Mouse (Mus musculus) midbrain, embryonic 10.5 days (tissue): ENCODE results near the gene Npepps. TPM values are rescaled to one million over a fixed set of nuclear protein-coding genes. Genes with fewer than 3 reads are reported as not detected.
"Not testable (repeated sequence)": the region's sequence is repeated elsewhere in the genome, so short reads cannot be mapped to it uniquely, and the experiment has no call there.

Source experiments
- DNase-seq: peaks from one replicate; pipeline ENCODE4 v3.0.0-alpha.2; 2017; ENCODE audit warnings: low spot score
- H3K27ac ChIP-seq: fragments of 300-500 bp; sonication (generic); replicated peaks from 2 replicates; pipeline ENCODE4 v1.5.1; 2016; ENCODE audit warnings: mild to moderate bottlenecking
- H3K27me3 ChIP-seq: fragments of 300-500 bp; sonication (generic); 2 replicates; pipeline ENCODE4 v1.6.1; 2016; ENCODE audit warnings: low read depth, mild to moderate bottlenecking; ENCODE audit not compliant: poor library complexity, severe bottlenecking
- H3K36me3 ChIP-seq: fragments of 300-500 bp; sonication (generic); 2 replicates; pipeline ENCODE4 v1.6.1; 2016; ENCODE audit warnings: mild to moderate bottlenecking, moderate library complexity
- H3K4me1 ChIP-seq: fragments of 300-500 bp; sonication (generic); 2 replicates; pipeline ENCODE4 v1.6.1; 2016
- H3K4me3 ChIP-seq: fragments of 300-500 bp; sonication (generic); 2 replicates; pipeline ENCODE4 v1.5.1; 2016; ENCODE audit warnings: mild to moderate bottlenecking, moderate library complexity
- H3K9me3 ChIP-seq: fragments of 300-500 bp; sonication (generic); replicated peaks from 2 replicates; pipeline ENCODE4 v1.6.1; 2016; ENCODE audit warnings: mild to moderate bottlenecking
- WGBS: fragments of 180-500 bp; shearing (Covaris S2); methylation state at CpG from one replicate; pipeline ENCODE4 v1.1.7; 2016; 5-methylcytosine and 5-hydroxymethylcytosine counted together
- polyA plus RNA-seq: library from polyadenylated mRNA; unstranded; fragments of >200 nt; fragmentation: Nextera tagmentation; extraction: Ambion mirVana; gene quantifications from 2 replicates; pipeline ENCODE4 v1.2.1, GENCODE M21; 2016

Gene Npepps
- polyA plus RNA-seq, 1 experiment from 2014 or later = 108 TPM

- WGBS = 93% methylated on average over 5 of the region's 5 CpGs
- H3K27me3 ChIP-seq = no peaks in the 10 kb centered on the region
- H3K4me3 ChIP-seq = no peak overlapping the region
- H3K36me3 ChIP-seq = peaks cover 100% of the 10 kb centered on the region
- DNase-seq = no peak
- no peaks in the 10 kb centered on the region for H3K4me1 ChIP-seq
- H3K9me3 ChIP-seq = no peaks in the 10 kb centered on the region
- H3K27ac ChIP-seq = no peak overlapping the region
Measured at GRCm38 (mm10) chr11:97214411-97214810, 66.0 kb downstream of the Npepps start.

GRCm38 (mm10) chr11:97210728-97211400 lies 69.6 kb downstream of the Npepps start:
- H3K27me3 ChIP-seq = no peaks in the 10 kb centered on the region
- peaks cover 99% of the 10 kb centered on the region for H3K36me3 ChIP-seq
- DNase-seq = no peak
- WGBS = 92% methylated on average over 9 of the region's 9 CpGs
- no peaks in the 10 kb centered on the region for H3K9me3 ChIP-seq
- H3K27ac ChIP-seq = no peak overlapping the region
- no peak overlapping the region for H3K4me3 ChIP-seq
- no peaks in the 10 kb centered on the region for H3K4me1 ChIP-seq

GRCm38 (mm10) chr11:97207011-97207422 lies 73.4 kb downstream of the Npepps start:
- no peaks in the 10 kb centered on the region for H3K9me3 ChIP-seq
- H3K4me3 ChIP-seq = no peak overlapping the region
- H3K27ac ChIP-seq = no peak overlapping the region
- no peak for DNase-seq
- WGBS = 87% methylated on average over 8 of the region's 8 CpGs
- H3K27me3 ChIP-seq = no peaks in the 10 kb centered on the region
- no peaks in the 10 kb centered on the region for H3K4me1 ChIP-seq
- H3K36me3 ChIP-seq = peaks cover 71% of the 10 kb centered on the region

- Histone ChIP-seq H3K27me3 (no peaks in the 10 kb centered on the region), H3K27ac (no peak overlapping the region), H3K9me3 (no peaks in the 10 kb centered on the region), H3K4me3 (no peak overlapping the region), H3K4me1 (no peaks in the 10 kb centered on the region), H3K36me3 (peaks cover 3% of the 10 kb centered on the region)
- DNase-seq = no peak
- WGBS = 85% methylated on average over 6 of the region's 6 CpGs
Measured at GRCm38 (mm10) chr11:97199519-97199918, 80.9 kb downstream of the Npepps start.

GRCm38 (mm10) chr11:97198601-97199000 lies 81.8 kb downstream of the Npepps start:
- H3K27ac ChIP-seq = no peak overlapping the region
- peaks cover 6% of the 10 kb centered on the region for H3K36me3 ChIP-seq
- H3K27me3 ChIP-seq = no peaks in the 10 kb centered on the region
- 22% methylated on average over 5 of the region's 5 CpGs for WGBS
- peak; percentile 58 for DNase-seq
- H3K4me1 ChIP-seq = no peaks in the 10 kb centered on the region
- no peak overlapping the region for H3K4me3 ChIP-seq
- no peaks in the 10 kb centered on the region for H3K9me3 ChIP-seq

GRCm38 (mm10) chr11:97197021-97197420 lies 83.4 kb downstream of the Npepps start:
- WGBS = 86% methylated on average over 8 of the region's 8 CpGs
- H3K27me3 ChIP-seq = no peaks in the 10 kb centered on the region
- DNase-seq = no peak
- H3K4me1 ChIP-seq = no peaks in the 10 kb centered on the region
- peaks cover 6% of the 10 kb centered on the region for H3K36me3 ChIP-seq
- H3K27ac ChIP-seq = no peak overlapping the region
- H3K4me3 ChIP-seq = no peak overlapping the region
- no peaks in the 10 kb centered on the region for H3K9me3 ChIP-seq

GRCm38 (mm10) chr11:97196541-97196940 lies 83.9 kb downstream of the Npepps start:
- H3K27me3 ChIP-seq = no peaks in the 10 kb centered on the region
- peaks cover 6% of the 10 kb centered on the region for H3K36me3 ChIP-seq
- WGBS = 69% methylated on average over 12 of the region's 12 CpGs
- no peaks in the 10 kb centered on the region for H3K4me1 ChIP-seq
- H3K4me3 ChIP-seq = no peak overlapping the region
- H3K9me3 ChIP-seq = no peaks in the 10 kb centered on the region
- no peak for DNase-seq
- H3K27ac ChIP-seq = no peak overlapping the region

- Histone ChIP-seq H3K9me3 (no peaks in the 10 kb centered on the region), H3K27ac (no peak overlapping the region), H3K4me1 (peaks cover 15% of the 10 kb centered on the region), H3K4me3 (no peak overlapping the region), H3K36me3 (peaks cover 15% of the 10 kb centered on the region), H3K27me3 (no peaks in the 10 kb centered on the region)
- no peak for DNase-seq
Measured at GRCm38 (mm10) chr11:97192621-97192951, 87.9 kb downstream of the Npepps start.

GRCm38 (mm10) chr11:97191915-97192620 lies 88.4 kb downstream of the Npepps start:
- peaks cover 15% of the 10 kb centered on the region for H3K36me3 ChIP-seq
- peaks cover 15% of the 10 kb centered on the region for H3K4me1 ChIP-seq
- H3K27ac ChIP-seq = no peak overlapping the region
- H3K9me3 ChIP-seq = no peaks in the 10 kb centered on the region
- WGBS = 79% methylated on average over 6 of the region's 6 CpGs
- no peak for DNase-seq
- H3K4me3 ChIP-seq = no peak overlapping the region
- no peaks in the 10 kb centered on the region for H3K27me3 ChIP-seq

- H3K27me3 ChIP-seq = no peaks in the 10 kb centered on the region
- no peak overlapping the region for H3K4me3 ChIP-seq
- no peaks in the 10 kb centered on the region for H3K9me3 ChIP-seq
- 92% methylated on average over 6 of the region's 6 CpGs for WGBS
- DNase-seq = no peak
- peaks cover 22% of the 10 kb centered on the region for H3K4me1 ChIP-seq
- H3K36me3 ChIP-seq = peaks cover 22% of the 10 kb centered on the region
- no peak overlapping the region for H3K27ac ChIP-seq
Measured at GRCm38 (mm10) chr11:97190992-97191391, 89.4 kb downstream of the Npepps start.

GRCm38 (mm10) chr11:97189645-97190044 lies 90.8 kb downstream of the Npepps start:
- H3K27me3 ChIP-seq, H3K9me3 ChIP-seq, DNase-seq: not testable (repeated sequence)
- peaks cover 35% of the 10 kb centered on the region for H3K36me3 ChIP-seq
- H3K27ac ChIP-seq = peak overlapping the region; percentile 100
- peaks cover 35% of the 10 kb centered on the region for H3K4me1 ChIP-seq
- H3K4me3 ChIP-seq = peak overlapping the region; percentile 97
- WGBS = 89% methylated on average over 6 of the region's 6 CpGs

- Histone ChIP-seq H3K27me3 (no peaks in the 10 kb centered on the region), H3K4me3 (peak overlapping the region; percentile 97), H3K36me3 (peaks cover 35% of the 10 kb centered on the region), H3K4me1 (peaks cover 40% of the 10 kb centered on the region), H3K27ac (peak overlapping the region; percentile 100), H3K9me3 (no peaks in the 10 kb centered on the region)
- no peak for DNase-seq
- WGBS = 30% methylated on average over 3 of the region's 3 CpGs
Measured at GRCm38 (mm10) chr11:97189231-97189630, 91.2 kb downstream of the Npepps start.

- Histone ChIP-seq H3K4me3 (peak overlapping the region; percentile 97), H3K4me1 (peaks cover 44% of the 10 kb centered on the region), H3K27me3 (no peaks in the 10 kb centered on the region), H3K27ac (peak overlapping the region; percentile 100), H3K9me3 (no peaks in the 10 kb centered on the region), H3K36me3 (peaks cover 41% of the 10 kb centered on the region)
- DNase-seq = no peak
- WGBS = 1% methylated on average over 15 of the region's 15 CpGs
Measured at GRCm38 (mm10) chr11:97188643-97188955, 91.8 kb downstream of the Npepps start.
